Mouse (Mus musculus) myocyte (in vitro differentiated cells): ENCODE data around the gene Lipt2.

Experiments used
- E2F4 ChIP-seq: IDR thresholded peaks from one replicate; pipeline ENCODE4 v1.6.1; 2011; ENCODE audit warnings: mild to moderate bottlenecking, control low read depth, moderate library complexity; ENCODE audit not compliant: insufficient read depth
- MAX ChIP-seq: IDR thresholded peaks from one replicate; pipeline ENCODE4 v1.6.1; 2011; ENCODE audit warnings: low read depth, mild to moderate bottlenecking, control low read depth
- MYOD1 ChIP-seq, 3 experiments: IDR thresholded peaks; one replicate each; pipeline ENCODE4 v1.6.1; 2011; ENCODE audit warnings: control low read depth in 2 of 3, low read depth in 2 of 3, mild to moderate bottlenecking in 2 of 3, moderate library complexity in 1 of 3; ENCODE audit not compliant: insufficient read length in 2 of 3, control insufficient read depth in 1 of 3
- MYOG ChIP-seq, 3 experiments: IDR thresholded peaks; one replicate each; pipeline ENCODE4 v1.6.1; 2011; ENCODE audit warnings: control low read depth in 2 of 3, low read depth in 2 of 3, mild to moderate bottlenecking in 2 of 3; ENCODE audit not compliant: insufficient read length in 2 of 3, control insufficient read depth in 1 of 3, insufficient read depth in 1 of 3
- POLR2A ChIP-seq: IDR thresholded peaks from one replicate; pipeline ENCODE4 v1.6.1; 2011; ENCODE audit warnings: low read depth, mild to moderate bottlenecking, control low read depth, moderate library complexity; ENCODE audit not compliant: insufficient read length
- POLR2AphosphoS2 ChIP-seq: IDR thresholded peaks from one replicate; pipeline ENCODE4 v1.6.1; 2011; ENCODE audit warnings: low read depth, control low read depth; ENCODE audit not compliant: insufficient read length
- SRF ChIP-seq: IDR thresholded peaks from one replicate; pipeline ENCODE4 v1.6.1; 2011; ENCODE audit warnings: low read depth; ENCODE audit not compliant: control insufficient read depth, insufficient read length
- TCF12 ChIP-seq: IDR thresholded peaks from one replicate; pipeline ENCODE4 v1.6.1; 2011; ENCODE audit warnings: mild to moderate bottlenecking, control low read depth; ENCODE audit not compliant: poor library complexity, insufficient read depth, severe bottlenecking
- USF1 ChIP-seq: IDR thresholded peaks from one replicate; pipeline ENCODE4 v1.6.1; 2011; ENCODE audit warnings: low read depth, mild to moderate bottlenecking, control low read depth, moderate library complexity

DNA sequence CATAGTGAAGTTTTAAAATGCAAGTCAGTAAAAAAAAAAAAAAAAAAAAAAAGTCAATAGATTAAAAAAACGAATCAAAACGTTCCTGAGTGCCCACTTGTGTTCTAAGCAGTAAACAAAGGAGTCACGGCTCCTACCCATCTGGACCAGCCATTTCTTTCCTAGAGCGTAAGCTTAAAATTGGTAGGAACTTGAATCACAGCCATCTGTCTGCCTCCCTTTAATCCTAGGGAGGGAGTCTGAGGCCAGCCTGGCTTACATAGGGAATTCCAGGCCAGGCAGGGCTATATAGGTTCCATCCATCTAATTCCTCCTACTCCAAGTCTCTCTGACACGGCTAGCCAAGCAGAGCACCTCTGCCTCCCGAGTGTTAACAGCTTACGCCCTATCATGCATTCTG lies 45.3 kb upstream of the Lipt2 start:
- no peak for TF ChIP-seq MAX
- no peak for TF ChIP-seq POLR2A
- no peak for TF ChIP-seq USF1
- no peak for TF ChIP-seq TCF12
- no peak for TF ChIP-seq MYOD1 (IDR thresholded peaks at IDR 0.05; ENCODE audit: control insufficient read depth in 1 of 3, insufficient read length in 2 of 3, low read depth in 2 of 3)
- no peak for TF ChIP-seq SRF
- no peak for TF ChIP-seq MYOG (IDR thresholded peaks at IDR 0.05; ENCODE audit: control insufficient read depth in 1 of 3, insufficient read depth in 1 of 3, insufficient read length in 2 of 3, low read depth in 2 of 3)
- no peak for TF ChIP-seq POLR2AphosphoS2
- no peak for TF ChIP-seq E2F4
